Mouse (Mus musculus) c-Kit-positive CD71-positive TER-119-negative erythroid progenitor cells, embryonic 14.5 days (primary cell): Measurements from ENCODE around the gene Sgtb.

ENCODE experiments used
- DNase-seq: peaks from one replicate; pipeline ENCODE4 v3.0.0-alpha.2; 2013; ENCODE audit warnings: low read depth

The Sgtb gene

DNA sequence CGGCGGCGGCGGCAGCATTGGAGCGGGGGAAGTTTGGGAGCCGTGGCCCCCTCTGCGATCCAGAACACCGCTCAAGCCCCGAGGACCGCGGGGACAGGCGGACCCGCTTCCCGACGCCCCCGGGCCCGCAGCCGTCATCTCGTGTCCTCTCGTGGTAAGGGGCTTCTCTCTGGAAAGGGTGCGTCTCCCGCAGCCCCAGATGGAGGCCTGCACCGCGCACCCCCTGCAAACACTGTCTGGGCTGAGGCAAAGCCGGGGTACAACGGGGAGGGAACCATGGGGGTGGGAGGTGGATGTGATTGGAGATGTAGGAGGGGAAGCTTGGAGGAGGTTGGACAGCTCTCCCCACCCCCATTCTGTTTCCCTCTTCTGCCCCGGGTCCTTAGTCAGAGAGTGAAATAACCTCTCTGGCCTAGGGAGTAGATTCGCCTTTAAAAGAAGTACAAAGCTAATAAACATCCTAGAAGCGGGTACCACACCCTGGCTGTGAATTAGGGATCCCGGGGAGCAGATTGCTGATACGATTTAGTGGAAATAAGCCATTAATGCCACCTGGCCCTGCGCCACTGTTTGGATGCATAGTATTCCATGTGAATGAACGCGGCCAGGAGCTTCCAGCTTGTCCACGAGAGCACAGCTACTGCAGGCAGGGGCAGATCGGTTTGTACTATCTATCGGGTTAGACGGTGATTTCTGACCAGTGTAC, 428 bp downstream of the Sgtb start:
- no peak for DNase-seq

DNA sequence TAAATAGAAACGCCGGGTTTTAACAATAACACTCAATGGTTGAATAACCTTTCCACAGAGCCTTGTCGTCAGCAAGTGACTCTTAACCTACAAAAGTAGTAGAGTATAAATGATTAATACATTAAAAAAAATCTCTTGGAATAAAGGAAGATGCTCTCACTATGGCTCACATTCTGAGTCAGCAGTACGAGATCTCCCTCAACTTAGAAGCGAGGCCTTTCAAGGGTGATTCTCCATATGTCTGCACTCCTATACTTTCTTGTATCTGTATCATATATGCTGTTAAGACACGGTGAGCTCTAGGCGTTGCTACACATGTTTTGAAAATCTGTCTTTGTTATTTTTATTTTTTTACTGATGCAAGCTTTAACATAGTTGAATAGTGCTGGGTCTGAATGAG, 985 bp downstream of the Sgtb start:
- no peak for DNase-seq

DNA sequence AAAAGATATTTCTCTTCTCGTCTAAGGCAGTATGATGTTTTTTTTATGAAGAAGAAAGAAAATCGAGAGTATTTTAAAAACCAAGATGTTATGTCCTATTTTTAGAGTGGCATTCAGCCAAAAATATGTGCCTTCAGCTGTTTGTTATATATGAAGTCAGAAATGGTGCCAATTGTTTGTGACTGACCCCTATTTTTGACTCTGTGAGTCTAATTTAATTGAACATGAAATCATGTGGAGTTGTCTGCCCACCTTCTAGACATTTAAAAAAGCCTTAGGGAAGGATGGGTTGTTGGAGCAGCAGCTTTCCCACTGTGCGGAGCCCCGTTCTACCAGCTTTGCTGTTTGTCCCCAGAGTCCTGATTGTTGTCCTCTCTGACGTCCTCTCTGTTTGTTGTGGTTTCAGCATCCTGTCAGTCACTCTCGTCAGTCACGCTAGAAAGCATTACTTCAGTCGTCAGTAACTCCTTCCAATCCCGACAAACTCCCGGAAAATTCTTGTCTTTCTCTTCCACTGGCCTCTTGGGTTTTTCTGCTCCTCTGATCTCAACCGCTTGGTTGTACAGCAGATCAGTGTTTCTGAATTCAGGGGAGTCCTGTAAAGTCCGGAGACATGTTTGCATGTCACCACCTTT, 2.8 kb downstream of the Sgtb start:
- no peak for DNase-seq

DNA sequence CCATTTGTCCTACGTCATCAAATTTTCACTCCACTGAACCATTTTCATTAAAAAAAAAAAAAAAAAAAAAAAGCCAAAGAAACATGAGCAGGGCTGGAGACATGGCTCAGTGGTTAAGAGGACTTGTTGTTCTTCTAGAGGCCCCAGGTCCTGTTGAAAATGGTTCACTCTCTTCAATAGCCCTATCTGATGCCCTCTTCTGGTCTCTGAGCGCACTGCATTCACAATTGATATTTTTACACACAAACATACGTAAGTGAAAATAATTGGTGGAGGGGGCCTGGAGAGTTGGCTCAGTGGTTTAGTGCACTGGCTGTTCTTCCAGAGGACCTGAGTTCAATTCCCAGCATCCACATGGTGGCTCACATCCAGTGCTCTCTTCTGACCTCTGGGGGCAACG, 4.2 kb downstream of the Sgtb start:
- DNase-seq: no peak

DNA sequence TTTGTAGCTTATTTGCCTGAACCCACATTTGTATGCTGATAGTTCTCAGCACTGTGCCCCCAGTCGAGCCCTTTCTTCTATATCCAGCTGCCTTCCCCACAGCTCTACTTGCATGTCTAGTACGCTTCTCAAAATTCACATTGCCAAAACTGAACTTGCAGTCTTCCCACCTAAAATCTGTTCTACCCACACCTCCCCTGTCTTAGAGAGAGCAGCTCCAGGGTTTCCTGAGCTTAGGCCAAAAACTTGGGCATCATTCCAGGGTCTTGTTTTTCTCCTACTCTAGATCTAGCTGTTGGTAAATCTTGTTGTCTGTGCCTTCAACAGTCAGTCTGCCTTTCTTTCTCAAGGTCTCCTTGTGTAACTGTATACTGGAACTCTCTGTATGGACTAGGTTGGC, 5.3 kb downstream of the Sgtb start:
- DNase-seq: no peak

DNA sequence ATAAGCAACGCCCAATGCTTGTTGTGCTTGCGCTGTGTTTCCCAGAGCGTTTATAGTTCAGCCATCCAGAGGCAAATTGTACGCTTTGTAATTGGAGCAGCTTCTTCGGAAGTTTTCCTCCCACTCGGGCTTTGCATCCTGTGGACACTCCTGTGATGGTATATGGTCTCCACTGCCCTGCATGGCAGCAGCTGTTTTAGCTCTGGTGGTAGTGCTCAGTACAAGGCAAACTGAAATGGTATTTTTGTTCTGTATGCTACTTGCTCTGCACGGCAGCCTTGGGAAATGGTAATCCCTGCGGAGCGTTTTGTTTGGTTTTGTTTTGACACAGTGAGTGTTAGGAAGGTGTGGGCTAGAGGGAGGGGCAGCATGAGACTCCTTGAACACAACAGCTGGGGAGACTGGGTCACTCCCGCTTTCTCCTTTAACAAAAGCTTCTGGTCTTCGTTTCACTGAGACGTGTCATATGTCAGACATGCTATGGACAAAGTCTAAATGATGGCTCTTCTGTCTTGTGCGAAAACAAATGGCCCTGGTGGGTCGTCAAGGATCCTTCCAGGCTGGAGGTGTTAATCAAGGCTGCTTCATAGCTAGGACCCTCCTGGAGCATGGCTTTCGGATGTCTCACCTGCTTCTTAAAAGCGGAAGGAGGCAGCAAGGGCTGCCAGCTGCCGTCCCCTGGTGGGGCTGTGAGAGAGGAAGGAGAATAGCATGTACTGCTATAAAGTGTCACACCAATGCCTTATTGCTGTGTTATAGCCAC, 12.7 kb downstream of the Sgtb start:
- DNase-seq: no peak

DNA sequence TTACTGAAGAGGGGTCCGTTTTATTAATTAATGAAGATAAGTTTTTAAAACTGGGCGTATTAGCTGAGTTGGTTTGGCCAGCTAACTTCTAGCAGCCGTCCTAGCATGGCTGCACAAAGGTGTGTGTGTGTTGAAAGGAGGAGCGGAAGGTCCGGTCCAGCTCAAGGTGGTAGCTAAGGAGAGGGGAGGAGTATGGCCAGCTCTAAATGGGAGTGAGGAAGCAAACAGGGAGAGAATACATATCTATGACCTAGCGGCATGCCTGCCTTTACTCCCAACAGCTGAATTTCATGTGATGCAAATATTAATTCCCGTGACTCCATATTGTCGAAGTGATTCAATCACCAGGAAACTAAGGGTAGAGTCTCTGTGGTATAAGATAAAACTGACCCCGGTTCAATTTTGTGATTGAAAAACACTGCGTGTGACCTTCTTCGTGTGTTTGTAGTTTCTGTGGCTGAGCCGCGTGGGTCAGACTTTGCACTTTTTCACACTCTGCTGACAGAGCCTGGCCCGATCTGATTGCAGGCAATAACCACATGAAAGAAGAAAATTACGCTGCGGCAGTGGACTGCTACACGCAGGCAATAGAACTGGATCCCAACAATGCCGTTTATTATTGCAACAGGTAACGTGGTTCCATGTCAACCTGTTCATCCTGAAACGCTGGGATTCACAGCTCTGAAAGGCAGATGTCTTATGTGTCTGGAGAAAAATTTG, 14.3 kb downstream of the Sgtb start:
- DNase-seq: no peak

DNA sequence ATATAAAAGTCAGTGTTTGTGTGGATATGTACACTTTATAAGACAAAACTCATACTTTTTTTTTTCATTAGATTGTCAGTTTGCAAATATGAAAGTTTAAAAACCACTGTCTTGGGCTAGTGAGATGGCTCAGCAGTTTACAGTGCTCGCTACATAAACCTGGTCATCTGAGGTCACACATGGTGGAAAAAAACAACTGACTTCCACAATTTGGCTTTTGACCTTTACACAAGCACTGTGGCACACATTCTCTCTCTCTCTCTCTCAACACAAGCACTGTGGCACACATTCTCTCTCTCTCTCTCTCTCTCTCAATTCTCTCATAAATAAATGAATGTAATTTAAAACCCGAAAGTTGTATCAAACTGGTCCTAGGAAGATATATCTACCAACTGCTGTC, 23.0 kb downstream of the Sgtb start:
- no peak for DNase-seq

DNA sequence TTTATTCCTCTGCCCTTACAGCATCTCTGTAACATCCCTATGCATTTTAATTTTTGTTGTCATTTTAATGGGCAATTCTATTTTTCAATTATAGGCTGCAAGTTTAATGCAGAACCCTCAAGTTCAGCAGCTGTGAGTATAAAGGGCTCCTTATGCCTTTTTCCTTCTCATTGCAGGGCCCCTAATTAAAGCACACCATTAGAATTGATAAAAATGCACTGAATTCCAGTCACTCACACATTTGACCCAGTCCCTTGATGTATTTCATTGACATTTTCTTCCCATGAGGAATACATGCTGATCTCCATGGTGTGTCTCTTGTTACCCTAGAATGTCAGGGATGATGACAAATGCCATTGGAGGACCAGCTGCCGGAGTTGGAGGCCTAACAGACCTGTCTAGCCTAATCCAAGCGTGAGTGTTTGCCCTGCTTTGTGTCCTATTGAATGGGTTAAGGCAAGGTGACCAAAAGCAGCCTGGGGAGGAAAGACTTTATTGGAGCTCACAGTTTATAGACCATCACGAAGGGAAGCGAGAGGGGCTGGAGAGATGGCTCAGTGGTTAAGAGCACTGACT, 25.1 kb downstream of the Sgtb start:
- no peak for DNase-seq

DNA sequence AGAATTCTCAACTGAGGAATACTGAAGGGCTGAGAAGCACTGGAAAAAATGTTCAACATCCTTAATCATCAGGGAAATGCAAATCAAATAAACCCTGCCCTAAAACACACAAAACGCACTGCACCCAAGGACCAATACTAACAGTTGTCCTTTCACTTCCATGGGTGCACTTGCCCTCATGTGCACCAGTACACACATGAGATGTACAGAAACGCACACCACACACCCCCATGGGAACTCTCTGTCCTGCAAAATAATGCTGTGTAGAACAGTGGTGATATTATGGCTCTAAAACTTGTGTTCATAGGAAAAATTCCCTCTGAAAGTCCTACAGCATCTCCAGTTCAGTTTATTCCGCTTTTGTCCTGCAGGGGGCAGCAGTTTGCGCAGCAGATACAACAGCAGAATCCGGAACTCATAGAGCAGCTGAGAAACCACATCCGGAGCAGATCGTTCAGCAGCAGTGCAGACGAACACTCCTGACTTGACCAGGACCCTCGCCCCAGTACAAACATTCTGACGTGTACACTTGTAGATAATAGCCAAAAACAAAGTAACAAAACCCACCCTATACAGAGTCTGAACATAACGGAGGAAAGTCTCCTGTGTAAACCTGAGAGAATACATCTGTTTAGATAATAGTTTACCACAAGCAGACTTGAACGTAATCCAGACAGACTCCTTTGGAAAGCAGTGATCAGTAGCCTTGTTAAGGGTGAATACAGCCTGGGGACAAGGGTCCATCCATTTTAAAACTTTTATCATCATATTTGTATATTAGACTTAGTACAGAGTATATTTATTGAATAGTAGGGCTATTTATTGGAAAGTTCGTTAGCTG, 30.0 kb downstream of the Sgtb start:
- DNase-seq: peak; percentile 71

DNA sequence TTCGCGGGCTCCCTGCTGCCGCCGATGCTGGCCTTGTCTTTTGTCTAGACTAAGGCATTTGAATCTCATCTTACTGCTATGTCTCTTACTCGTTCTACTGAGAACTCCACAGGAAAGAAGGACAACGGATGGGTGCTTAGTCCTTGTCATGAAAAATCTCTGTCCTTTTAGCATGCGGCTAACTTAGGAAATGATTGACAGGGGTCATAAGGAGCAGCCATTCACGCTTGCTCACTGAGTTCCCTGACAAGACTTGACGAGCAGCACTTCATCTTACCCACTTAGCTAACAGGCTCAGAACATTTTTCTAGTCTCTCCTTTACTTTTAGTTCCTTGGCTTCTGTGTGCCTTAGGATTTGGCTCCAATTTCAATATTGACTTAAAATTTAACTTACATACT, 35.3 kb downstream of the Sgtb start:
- no peak for DNase-seq

DNA sequence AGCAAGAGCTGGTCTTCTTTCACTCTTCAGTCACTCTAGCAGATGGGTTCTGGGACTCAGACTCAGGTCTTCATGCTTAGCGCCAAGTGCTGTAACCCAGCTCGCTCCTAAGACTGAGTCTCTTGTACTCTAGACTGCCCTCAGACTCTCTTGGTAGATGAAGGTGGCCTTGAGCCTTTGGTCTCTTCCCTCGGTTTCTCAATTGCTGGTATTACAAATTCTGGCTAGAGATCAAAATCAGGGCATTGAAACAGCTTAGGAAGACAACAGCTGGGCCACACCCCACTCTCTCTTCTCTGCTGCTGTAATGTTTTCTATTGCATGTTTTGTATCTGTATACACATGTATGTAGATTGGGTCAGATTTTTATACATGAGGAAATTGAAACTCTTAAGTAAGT, 36.1 kb downstream of the Sgtb start:
- no peak for DNase-seq

DNA sequence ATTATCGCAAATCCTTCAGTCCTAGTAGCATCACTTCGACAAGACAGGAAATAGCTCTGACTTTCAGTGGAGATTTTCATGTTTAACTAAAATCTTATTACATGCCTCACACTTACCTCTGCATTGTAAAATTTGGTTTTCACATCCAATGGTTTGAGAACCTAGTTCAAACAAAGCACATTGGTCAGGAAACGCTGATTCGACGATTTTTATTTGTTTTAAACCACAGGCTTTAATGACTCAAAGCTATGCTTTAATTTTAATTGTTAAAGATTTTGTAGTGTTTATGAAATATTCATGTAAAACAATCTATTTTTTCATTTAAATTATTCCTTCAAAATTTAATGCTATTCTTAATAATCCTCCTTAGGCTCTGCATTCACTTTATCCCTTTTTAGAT, 44.6 kb downstream of the Sgtb start:
- no peak for DNase-seq

DNA sequence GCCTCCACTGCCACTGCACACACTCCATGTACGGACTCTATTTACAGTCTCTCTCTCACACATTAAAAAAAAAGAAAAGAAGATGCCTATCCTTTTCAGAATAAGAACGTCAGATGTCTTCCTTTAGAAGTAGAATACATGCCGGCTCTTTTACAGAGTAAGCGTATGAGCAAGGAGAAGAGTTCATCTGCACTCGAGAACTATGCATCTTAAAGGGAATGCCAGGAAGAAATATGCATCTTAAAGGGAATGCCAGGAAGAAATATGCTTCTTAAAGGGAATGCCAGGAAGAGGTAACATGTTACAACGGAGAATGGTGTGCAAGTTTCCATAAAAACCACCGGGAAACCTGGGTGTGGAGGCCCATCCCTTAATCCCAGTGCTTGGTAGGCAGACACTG, 45.6 kb downstream of the Sgtb start:
- no peak for DNase-seq

DNA sequence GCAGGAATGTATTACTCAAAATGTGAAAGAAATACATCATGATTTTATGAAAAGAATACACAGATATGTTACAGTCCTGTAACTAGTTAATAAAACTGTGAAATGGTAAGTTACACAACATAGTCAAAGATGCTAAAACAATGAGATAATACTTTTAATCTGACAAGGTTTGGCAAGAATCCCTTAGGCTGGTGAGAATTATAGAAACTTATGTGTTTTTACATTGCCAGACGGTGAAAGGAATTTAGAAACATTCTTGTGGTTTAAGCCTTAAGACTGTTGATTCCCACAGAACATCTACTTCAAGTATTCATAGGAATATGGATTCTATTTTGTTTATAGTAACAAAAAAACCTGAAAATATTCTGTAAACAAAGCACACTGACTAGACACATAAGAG, 46.1 kb downstream of the Sgtb start:
- DNase-seq: no peak

DNA sequence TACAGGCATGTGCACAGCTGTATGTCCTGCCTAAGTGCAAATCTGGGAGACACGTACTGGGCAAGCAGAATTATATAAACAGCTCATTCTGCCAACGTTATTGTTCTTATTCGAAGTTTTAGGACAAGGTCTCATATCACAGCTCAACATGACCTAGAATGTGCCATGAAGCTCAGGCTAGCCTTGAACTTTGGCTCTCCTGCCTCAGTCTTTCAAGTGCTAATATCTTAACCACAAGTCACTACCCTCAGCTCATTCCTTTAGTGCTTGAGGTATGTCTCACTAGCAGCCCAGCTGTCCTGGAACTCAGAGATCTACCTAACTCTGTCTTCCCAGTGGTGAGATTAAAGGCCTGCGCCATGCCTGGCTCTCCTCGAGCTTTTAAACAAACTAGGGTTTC, 62.2 kb downstream of the Sgtb start:
- DNase-seq: no peak

DNA sequence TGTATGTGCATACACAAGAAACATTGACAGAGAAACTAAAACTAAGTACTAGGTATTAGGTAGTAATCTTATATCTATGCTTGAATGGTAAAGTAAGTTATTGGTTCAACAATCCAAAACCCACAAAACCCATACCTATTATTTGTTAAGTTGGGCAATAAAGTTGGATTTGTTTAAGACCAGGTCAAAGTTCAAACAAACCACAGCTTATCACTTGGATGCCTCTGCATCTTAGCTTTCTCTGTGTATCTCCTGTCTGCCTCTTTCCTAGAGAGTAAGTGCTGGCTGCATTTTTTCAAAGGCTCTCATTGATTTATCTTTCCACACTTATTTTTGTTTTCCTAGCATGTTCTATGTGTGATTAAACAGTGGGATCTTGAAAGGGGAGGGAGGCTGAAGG, 63.0 kb downstream of the Sgtb start:
- no peak for DNase-seq

DNA sequence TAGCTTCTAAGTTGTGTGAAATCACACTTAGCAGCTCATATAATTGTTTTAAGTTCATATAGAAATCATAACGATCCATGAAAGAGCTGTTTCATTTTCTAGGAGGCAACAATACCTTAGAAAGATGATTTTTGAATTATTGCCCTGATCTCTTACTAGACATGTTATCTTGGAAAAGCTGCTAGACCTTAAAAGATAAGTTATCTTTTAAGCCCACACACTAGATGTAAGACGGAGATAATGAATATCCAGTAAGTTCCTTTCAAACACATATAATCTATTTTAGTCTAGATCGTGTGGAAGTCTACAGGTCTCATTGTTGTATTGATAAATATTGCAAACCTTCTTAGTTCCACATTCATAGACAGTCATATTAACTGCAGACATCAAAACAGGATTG, 67.3 kb downstream of the Sgtb start:
- DNase-seq: no peak

DNA sequence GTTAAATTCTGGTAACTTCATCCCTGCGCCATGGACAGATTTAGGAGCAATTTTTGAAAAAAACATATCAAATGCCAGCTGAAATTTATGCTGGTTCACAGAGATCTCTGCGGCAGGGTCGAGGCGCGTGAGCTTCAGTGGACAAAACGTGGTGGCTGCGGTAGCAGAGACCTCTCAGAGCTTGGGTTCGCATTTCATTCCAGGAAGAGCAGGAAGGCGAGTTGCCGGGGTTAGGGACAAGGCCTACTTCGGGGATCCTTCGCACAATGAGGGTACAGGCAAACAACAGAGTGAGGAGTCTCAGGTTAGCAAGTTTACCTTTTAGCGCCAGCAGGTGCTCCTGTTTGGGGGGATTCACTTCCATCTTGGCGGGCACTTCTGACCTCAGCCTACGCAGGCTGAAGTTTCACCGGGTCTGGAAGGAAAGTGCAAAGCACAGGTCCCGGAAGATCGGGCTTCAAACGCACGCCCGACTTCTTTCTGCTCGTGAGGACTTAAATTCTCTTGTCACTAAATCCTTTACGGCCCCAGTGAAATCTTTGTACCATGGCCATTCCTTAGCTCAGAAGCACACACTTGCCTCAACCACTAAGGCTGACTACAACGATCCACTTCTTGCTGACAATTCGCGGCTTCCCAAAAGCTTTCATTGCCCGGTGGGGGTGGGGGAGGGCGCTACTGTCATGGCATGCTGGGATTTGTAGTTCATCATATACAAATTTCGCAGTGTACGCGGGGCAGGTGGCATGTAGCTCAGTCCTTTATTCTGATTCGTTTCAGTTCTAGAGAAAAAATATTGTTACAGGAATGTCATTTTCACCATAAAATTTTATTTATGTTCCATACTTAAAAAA, 68.5 kb downstream of the Sgtb start, which contains the start of gene Trappc13:
Gene Trappc13 (minus strand): TSS at position 674 of the 854 bp plus-strand sequence.
- DNase-seq: peak; percentile 81

DNA sequence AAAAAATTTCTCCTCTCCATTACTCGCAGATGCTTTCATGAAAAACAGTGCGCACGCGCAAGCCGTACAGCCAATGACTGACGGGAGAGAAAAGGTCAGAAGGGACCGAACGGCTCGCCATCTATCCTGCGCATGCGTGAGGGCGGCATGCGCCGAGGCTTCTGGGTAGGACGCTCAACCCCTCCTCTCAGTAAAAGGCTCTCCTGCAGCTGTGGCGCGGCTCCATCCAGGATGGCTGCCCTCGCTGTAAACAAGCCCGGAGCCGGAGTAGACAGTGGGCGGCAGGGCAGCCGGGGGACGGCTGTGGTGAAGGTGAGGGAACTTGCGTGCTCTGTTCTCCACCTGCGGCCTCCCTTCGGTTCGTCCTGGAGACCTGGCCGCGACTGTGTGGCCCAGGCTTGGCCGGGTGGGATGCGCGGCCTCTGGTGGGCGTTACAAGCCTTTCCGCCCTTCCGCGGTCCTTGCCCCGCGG, 69.1 kb downstream of the Sgtb start, which contains the start of gene Trim23:
Gene Trim23 (plus strand): TSS at position 148 of the 472 bp plus-strand sequence.
- peak; percentile 98 for DNase-seq
